Mouse (Mus musculus): ENCODE results near the gene Dph1. TPM values are rescaled to one million over a fixed set of nuclear protein-coding genes. Genes with fewer than 3 reads are reported as not detected.

Dph1 gene
- polyA plus RNA-seq, 1 experiment from 2014 or later, result 14.9 TPM

- peaks cover 41% of the 10 kb centered on the region for H3K36me3 ChIP-seq
- 80% methylated on average over 2 of the region's 2 CpGs for WGBS
- ATAC-seq, result no peak
These were observed 27.0 kb downstream of the Dph1 start for GRCm38 (mm10) chr11:75164051-75164450.

GRCm38 (mm10) chr11:75163379-75163778, 27.7 kb downstream of the Dph1 start:
- Histone ChIP-seq H3K9me3 (no peaks in the 10 kb centered on the region), H3K27ac (no peak overlapping the region), H3K4me1 (replicated peaks) (peaks cover 31% of the 10 kb centered on the region), H3K27me3 (peaks cover 59% of the 10 kb centered on the region), H3K4me2 (replicated peaks) (no peak overlapping the region), H3K9ac (replicated peaks) (no peak overlapping the region), H3K36me3 (peaks cover 46% of the 10 kb centered on the region), H3K4me3 (replicated peaks) (no peak overlapping the region)
- WGBS, result 91% methylated on average over 6 of the region's 6 CpGs
- no peak for ATAC-seq

More at GRCm38 (mm10) chr11:75164051-75164450, 27.0 kb downstream of the Dph1 start:
- H3K27me3 ChIP-seq, result peaks cover 65% of the 10 kb centered on the region
- H3K9ac ChIP-seq (replicated peaks), result no peak overlapping the region
- H3K27ac ChIP-seq, result no peak overlapping the region
- H3K4me1 ChIP-seq (replicated peaks), result peaks cover 38% of the 10 kb centered on the region
- H3K4me3 ChIP-seq (replicated peaks), result no peak overlapping the region
- H3K9me3 ChIP-seq, result no peaks in the 10 kb centered on the region
- no peak overlapping the region for H3K4me2 ChIP-seq (replicated peaks)

- H3K9me3 ChIP-seq, result no peaks in the 10 kb centered on the region
- no peak overlapping the region for H3K4me3 ChIP-seq (replicated peaks)
- peaks cover 47% of the 10 kb centered on the region for H3K36me3 ChIP-seq
- H3K9ac ChIP-seq (replicated peaks), result no peak overlapping the region
- H3K27me3 ChIP-seq, result peaks cover 51% of the 10 kb centered on the region
- 90% methylated on average over 12 of the region's 12 CpGs for WGBS
- peaks cover 24% of the 10 kb centered on the region for H3K4me1 ChIP-seq (replicated peaks)
- no peak overlapping the region for H3K27ac ChIP-seq
- no peak for ATAC-seq
- H3K4me2 ChIP-seq (replicated peaks), result no peak overlapping the region
These were observed 28.4 kb downstream of the Dph1 start for GRCm38 (mm10) chr11:75162591-75163080.

GRCm38 (mm10) chr11:75161417-75162008, 29.5 kb downstream of the Dph1 start:
- Histone ChIP-seq H3K9me3 (no peaks in the 10 kb centered on the region), H3K4me2 (replicated peaks) (no peak overlapping the region), H3K4me1 (replicated peaks) (peaks cover 13% of the 10 kb centered on the region), H3K9ac (replicated peaks) (no peak overlapping the region), H3K36me3 (peaks cover 51% of the 10 kb centered on the region), H3K27ac (no peak overlapping the region), H3K27me3 (peaks cover 40% of the 10 kb centered on the region), H3K4me3 (replicated peaks) (no peak overlapping the region)
- ATAC-seq, result no peak
- WGBS, result 80% methylated on average over 4 of the region's 4 CpGs

- ATAC-seq, result no peak
- no peak overlapping the region for H3K4me3 ChIP-seq (replicated peaks)
These were observed 30.1 kb downstream of the Dph1 start for GRCm38 (mm10) chr11:75160954-75161353.

GRCm38 (mm10) chr11:75159564-75159963, 31.5 kb downstream of the Dph1 start:
- H3K4me2 ChIP-seq (replicated peaks), result no peak overlapping the region
- H3K9ac ChIP-seq (replicated peaks), result no peak overlapping the region
- peaks cover 57% of the 10 kb centered on the region for H3K36me3 ChIP-seq
- 67% methylated on average over 2 of the region's 2 CpGs for WGBS
- no peaks in the 10 kb centered on the region for H3K4me1 ChIP-seq (replicated peaks)
- H3K9me3 ChIP-seq, result no peaks in the 10 kb centered on the region
- H3K27me3 ChIP-seq, result peaks cover 21% of the 10 kb centered on the region
- ATAC-seq, result no peak
- no peak overlapping the region for H3K27ac ChIP-seq
- H3K4me3 ChIP-seq (replicated peaks), result no peak overlapping the region

More at GRCm38 (mm10) chr11:75160954-75161353, 30.1 kb downstream of the Dph1 start:
- Histone ChIP-seq H3K36me3 (peaks cover 57% of the 10 kb centered on the region), H3K9me3 (no peaks in the 10 kb centered on the region), H3K4me2 (replicated peaks) (no peak overlapping the region), H3K27me3 (peaks cover 34% of the 10 kb centered on the region), H3K27ac (no peak overlapping the region), H3K4me1 (replicated peaks) (peaks cover 7% of the 10 kb centered on the region), H3K9ac (replicated peaks) (no peak overlapping the region)
- whole genome bisulfite sequencing, result 88% methylated on average over 7 of the region's 7 CpGs

GRCm38 (mm10) chr11:75158432-75158831, 32.6 kb downstream of the Dph1 start:
- H3K4me1 ChIP-seq (replicated peaks), result no peaks in the 10 kb centered on the region
- no peak overlapping the region for H3K9ac ChIP-seq (replicated peaks)
- WGBS, result 98% methylated on average over 14 of the region's 14 CpGs
- H3K4me3 ChIP-seq (replicated peaks), result no peak overlapping the region
- no peak overlapping the region for H3K27ac ChIP-seq
- peaks cover 9% of the 10 kb centered on the region for H3K27me3 ChIP-seq
- H3K36me3 ChIP-seq, result peaks cover 55% of the 10 kb centered on the region
- H3K4me2 ChIP-seq (replicated peaks), result no peak overlapping the region
- no peak for ATAC-seq
- H3K9me3 ChIP-seq, result no peaks in the 10 kb centered on the region

GRCm38 (mm10) chr11:75157901-75158300, 33.1 kb downstream of the Dph1 start:
- H3K4me2 ChIP-seq (replicated peaks), result no peak overlapping the region
- peaks cover 54% of the 10 kb centered on the region for H3K36me3 ChIP-seq
- H3K4me1 ChIP-seq (replicated peaks), result no peaks in the 10 kb centered on the region
- peaks cover 4% of the 10 kb centered on the region for H3K27me3 ChIP-seq
- 43% methylated on average over 2 of the region's 2 CpGs for WGBS
- no peak overlapping the region for H3K9ac ChIP-seq (replicated peaks)
- no peak overlapping the region for H3K27ac ChIP-seq
- H3K4me3 ChIP-seq (replicated peaks), result no peak overlapping the region
- no peak for ATAC-seq
- H3K9me3 ChIP-seq, result no peaks in the 10 kb centered on the region

GRCm38 (mm10) chr11:75157037-75157436, 34.0 kb downstream of the Dph1 start:
- no peaks in the 10 kb centered on the region for H3K9me3 ChIP-seq
- H3K4me3 ChIP-seq (replicated peaks), result no peak overlapping the region
- no peak overlapping the region for H3K4me2 ChIP-seq (replicated peaks)
- peaks cover 48% of the 10 kb centered on the region for H3K36me3 ChIP-seq
- H3K27ac ChIP-seq, result 0 out of 2 replicates have a peak overlapping the region, but pooled peaks have one; percentile 15
- no peak for ATAC-seq
- WGBS, result 77% methylated on average over 4 of the region's 4 CpGs
- no peaks in the 10 kb centered on the region for H3K4me1 ChIP-seq (replicated peaks)
- H3K27me3 ChIP-seq, result no peaks in the 10 kb centered on the region
- H3K9ac ChIP-seq (replicated peaks), result no peak overlapping the region

- Histone ChIP-seq H3K27me3 (no peaks in the 10 kb centered on the region), H3K9me3 (no peaks in the 10 kb centered on the region), H3K9ac (replicated peaks) (no peak overlapping the region), H3K4me3 (replicated peaks) (no peak overlapping the region), H3K4me1 (replicated peaks) (no peaks in the 10 kb centered on the region), H3K4me2 (replicated peaks) (no peak overlapping the region), H3K27ac (0 out of 2 replicates have a peak overlapping the region, but pooled peaks have one; percentile 15), H3K36me3 (peaks cover 45% of the 10 kb centered on the region)
- ATAC-seq, result no peak
- WGBS, result 80% methylated on average over 5 of the region's 5 CpGs
These were observed 34.6 kb downstream of the Dph1 start for GRCm38 (mm10) chr11:75156416-75156815.

- WGBS, result 89% methylated on average over 6 of the region's 6 CpGs
- no peak for ATAC-seq
These were observed 35.1 kb downstream of the Dph1 start for GRCm38 (mm10) chr11:75155985-75156384.

GRCm38 (mm10) chr11:75154053-75154585, 36.9 kb downstream of the Dph1 start:
- Histone ChIP-seq H3K27ac (no peak overlapping the region), H3K9ac (replicated peaks) (no peak overlapping the region), H3K9me3 (no peaks in the 10 kb centered on the region), H3K36me3 (peaks cover 37% of the 10 kb centered on the region), H3K4me3 (replicated peaks) (no peak overlapping the region), H3K4me2 (replicated peaks) (no peak overlapping the region), H3K27me3 (no peaks in the 10 kb centered on the region), H3K4me1 (replicated peaks) (no peaks in the 10 kb centered on the region)
- WGBS, result 79% methylated on average over 6 of the region's 6 CpGs
- ATAC-seq, result no peak

More at GRCm38 (mm10) chr11:75155985-75156384, 35.1 kb downstream of the Dph1 start:
- Histone ChIP-seq H3K36me3 (peaks cover 45% of the 10 kb centered on the region), H3K4me2 (replicated peaks) (no peak overlapping the region), H3K27me3 (no peaks in the 10 kb centered on the region), H3K9ac (replicated peaks) (no peak overlapping the region; the same call in 1 of the 2 replicates), H3K9me3 (no peaks in the 10 kb centered on the region), H3K4me3 (replicated peaks) (no peak overlapping the region), H3K27ac (no peak overlapping the region), H3K4me1 (replicated peaks) (no peaks in the 10 kb centered on the region)

All from midbrain, embryonic 13.5 days (tissue).